Mouse (Mus musculus) right cerebral cortex, adult 18-20 months (tissue): Measurements from ENCODE around the gene Ruvbl2.

Source experiments
- DNase-seq: peaks from one replicate; pipeline ENCODE4 v3.0.0; 2022; ENCODE audit warnings: mixed read lengths

The Ruvbl2 gene

GRCm38 (mm10) chr7:45460860-45461314 lies 23.0 kb upstream of the Ruvbl2 start:
- peak; percentile 37 for DNase-seq

GRCm38 (mm10) chr7:45460377-45460776 lies 22.5 kb upstream of the Ruvbl2 start:
- DNase-seq, result no peak

GRCm38 (mm10) chr7:45459564-45460140 lies 21.8 kb upstream of the Ruvbl2 start, which contains the start of gene Ftl1:
Gene Ftl1, minus strand, starts transcription at chr7:45459884.
- DNase-seq, result peak; percentile 98

GRCm38 (mm10) chr7:45458748-45459563 lies 21.1 kb upstream of the Ruvbl2 start:
- peak; percentile 72 for DNase-seq

- DNase-seq, result no peak
Observed at GRCm38 (mm10) chr7:45457204-45458060, 19.5 kb upstream of the Ruvbl2 start.

- DNase-seq, result no peak
Observed at GRCm38 (mm10) chr7:45456721-45457203, 18.9 kb upstream of the Ruvbl2 start.

GRCm38 (mm10) chr7:45455932-45456696 lies 18.2 kb upstream of the Ruvbl2 start:
- no peak for DNase-seq

GRCm38 (mm10) chr7:45454971-45455370 lies 17.1 kb upstream of the Ruvbl2 start:
- no peak for DNase-seq

- peak; percentile 88 for DNase-seq
Observed at GRCm38 (mm10) chr7:45451344-45451982, 13.6 kb upstream of the Ruvbl2 start.

GRCm38 (mm10) chr7:45449974-45450373 lies 12.1 kb upstream of the Ruvbl2 start:
- DNase-seq, result no peak

GRCm38 (mm10) chr7:45447325-45447990 lies 9.6 kb upstream of the Ruvbl2 start:
- DNase-seq, result no peak

- no peak for DNase-seq
Observed at GRCm38 (mm10) chr7:45446589-45446988, 8.7 kb upstream of the Ruvbl2 start.

GRCm38 (mm10) chr7:45443526-45444420 lies 5.9 kb upstream of the Ruvbl2 start:
- no peak for DNase-seq

- DNase-seq, result no peak
Observed at GRCm38 (mm10) chr7:45437046-45437445, 850 bp downstream of the Ruvbl2 start.

- no peak for DNase-seq
Observed at GRCm38 (mm10) chr7:45436444-45436843, 1.5 kb downstream of the Ruvbl2 start.

GRCm38 (mm10) chr7:45435038-45435437 lies 2.9 kb downstream of the Ruvbl2 start:
- no peak for DNase-seq

GRCm38 (mm10) chr7:45434203-45435015 lies 3.5 kb downstream of the Ruvbl2 start, which contains the start of gene Gys1:
Gene Gys1, plus strand, starts transcription at chr7:45434844.
- DNase-seq, result peak; percentile 100

GRCm38 (mm10) chr7:45433835-45434202 lies 4.1 kb downstream of the Ruvbl2 start:
- DNase-seq, result no peak

GRCm38 (mm10) chr7:45426556-45426955 lies 11.3 kb downstream of the Ruvbl2 start:
- DNase-seq, result no peak
